Mouse (Mus musculus) kidney, adult 2 months (tissue): Measurements from ENCODE around the gene Lactb.

Source experiments
- CTCF ChIP-seq: fragments of 200-500 bp; conservative IDR thresholded peaks from 2 replicates; pipeline ENCODE4 v1.5.1; 2011; ENCODE audit warnings: low read depth, mild to moderate bottlenecking, control low read depth, low read length, moderate library complexity, mixed read lengths; ENCODE audit not compliant: insufficient read depth, insufficient read length
- POLR2A ChIP-seq: fragments of 200-500 bp; IDR thresholded peaks from one replicate; pipeline ENCODE4 v1.6.1; 2011; ENCODE audit warnings: low read depth, low read length, control low read depth

DNA sequence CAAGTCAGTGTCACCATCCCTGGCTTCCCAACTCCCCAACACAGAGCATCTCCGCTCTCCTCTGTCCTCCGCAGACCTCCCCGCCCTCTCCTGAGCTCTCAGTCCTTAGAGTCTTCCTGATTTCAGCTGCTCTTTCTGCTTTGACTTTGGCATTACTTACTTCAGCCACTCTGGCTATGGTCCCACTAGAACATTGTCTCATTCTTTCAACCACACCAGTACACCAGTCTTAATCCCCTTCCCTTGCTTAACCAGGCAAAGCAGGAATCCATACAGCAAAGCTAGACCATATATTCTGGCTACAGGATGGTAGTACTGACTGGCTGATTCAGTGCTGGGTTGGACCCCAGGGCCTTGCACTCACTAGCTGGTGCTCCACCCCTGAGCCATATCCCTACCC lies 17.8 kb downstream of the Lactb start:
- TF ChIP-seq POLR2A = no peak
- TF ChIP-seq CTCF = no peak
